Mouse (Mus musculus) ES-E14 (cell line): ENCODE results near the gene Yipf2. TPM values are rescaled to one million over a fixed set of nuclear protein-coding genes. Genes with fewer than 3 reads are reported as not detected.

ENCODE experiments used
- DNase-seq: peaks from one replicate; pipeline ENCODE4 v3.0.0-alpha.2; 2013; ENCODE audit warnings: low read depth, low spot score
- H3K27ac ChIP-seq: 2 replicates; pipeline ENCODE4 v1.5.1; 2012; ENCODE audit warnings: low read depth, mild to moderate bottlenecking, low read length, moderate library complexity, mixed read lengths; ENCODE audit not compliant: poor library complexity, insufficient read depth, severe bottlenecking
- H3K36me3 ChIP-seq: 2 replicates; pipeline ENCODE4 v1.6.1; 2012; ENCODE audit warnings: mild to moderate bottlenecking, low read length, moderate library complexity, mixed read lengths; ENCODE audit not compliant: control insufficient read depth, poor library complexity, insufficient read depth, severe bottlenecking
- H3K4me1 ChIP-seq, 2 experiments: fragments of 150-350 bp in 1 of 2; sonication (generic) in 1 of 2; 2 replicates each; pipeline ENCODE4 v1.6.1; 2012; ENCODE audit warnings: low read length in 2 of 2, mild to moderate bottlenecking in 1 of 2, mixed read lengths in 1 of 2; ENCODE audit not compliant: control insufficient read depth in 2 of 2, insufficient read depth in 2 of 2, poor library complexity in 1 of 2
- H3K4me3 ChIP-seq, 2 experiments: fragments of 150-350 bp in 1 of 2; sonication (generic) in 1 of 2; 2 replicates each; pipeline ENCODE4 v1.5.1; 2012; ENCODE audit warnings: low read length in 2 of 2, low read depth in 1 of 2, mild to moderate bottlenecking in 1 of 2, mixed read lengths in 1 of 2; ENCODE audit not compliant: insufficient read depth in 1 of 2, poor library complexity in 1 of 2, severe bottlenecking in 1 of 2
- H3K9ac ChIP-seq: 2 replicates; pipeline ENCODE4 v1.6.1; 2012; ENCODE audit warnings: low read depth, mild to moderate bottlenecking, low read length, mixed read lengths; ENCODE audit not compliant: poor library complexity, insufficient read depth, severe bottlenecking
- H3K9me3 ChIP-seq: fragments of 150-350 bp; sonication (generic); 2 replicates; pipeline ENCODE4 v1.6.1; 2012; ENCODE audit warnings: low read depth, mild to moderate bottlenecking, low read length; ENCODE audit not compliant: control insufficient read depth, insufficient read depth
- CHD2 ChIP-seq: IDR thresholded peaks from 2 replicates; pipeline ENCODE4 v1.6.1; 2014; ENCODE audit warnings: mild to moderate bottlenecking, low read depth, low read length, inconsistent platforms
- HCFC1 ChIP-seq: IDR thresholded peaks from 2 replicates; pipeline ENCODE4 v1.6.1; 2012; ENCODE audit warnings: low read length, inconsistent platforms, borderline replicate concordance; ENCODE audit not compliant: insufficient read depth
- MAFK ChIP-seq: IDR thresholded peaks from 2 replicates; pipeline ENCODE4 v1.6.1; 2014; ENCODE audit warnings: mild to moderate bottlenecking, low read depth, low read length, inconsistent platforms; ENCODE audit not compliant: insufficient read depth
- ZC3H11A ChIP-seq: IDR thresholded peaks from 2 replicates; pipeline ENCODE4 v1.6.1; 2012; ENCODE audit warnings: low read depth, mild to moderate bottlenecking, inconsistent platforms, low read length, borderline replicate concordance
- ZNF384 ChIP-seq: IDR thresholded peaks from 2 replicates; pipeline ENCODE4 v1.6.1; 2012; ENCODE audit warnings: low read depth, low read length, inconsistent platforms
- in situ Hi-C, 2 experiments: fragments of 600-800 bp; cut with MboI; formaldehyde crosslinking; loops; one replicate each; pipeline ENCODE4 v1.15.1; 2025; ENCODE audit warnings: low sequenced_read_pairs in 2 of 2, inconsistent platforms in 1 of 2; ENCODE audit not compliant: unreplicated experiment in 2 of 2
- total RNA-seq: library from RNA; depleted of rRNA; stranded (reverse); fragments of 300-350 nt; gene quantifications from 2 replicates; pipeline ENCODE4 v1.2.3, GENCODE M21; 2012

Gene Yipf2
- total RNA-seq, 1 experiment, result 22.8 TPM

DNA sequence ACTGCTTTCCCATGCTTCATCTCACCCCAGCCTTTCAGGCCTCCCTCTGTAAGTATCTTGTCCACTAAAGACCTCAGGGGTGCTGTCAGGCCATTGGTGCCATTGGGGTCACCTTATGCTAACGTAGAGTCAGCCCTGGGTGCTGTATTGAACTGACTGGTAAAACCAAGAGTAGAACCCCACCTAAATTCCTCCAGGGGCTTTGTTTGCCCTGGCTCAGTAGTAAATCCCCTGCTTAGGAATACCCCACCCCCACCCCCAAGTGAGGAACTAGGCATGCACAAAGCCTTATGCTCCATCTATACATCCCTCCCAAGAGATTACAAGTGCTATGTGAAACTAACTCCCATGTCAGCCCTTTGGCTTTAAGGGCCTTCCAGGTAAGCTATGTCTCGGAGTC is 35.1 kb downstream of the Yipf2 start:
- Histone ChIP-seq H3K9ac (no peak overlapping the region), H3K27ac (peak overlapping the region; percentile 71), H3K4me1 (peaks cover 17 to 34% of the 10 kb centered on the region in 2 experiments), H3K36me3 (peaks cover 17% of the 10 kb centered on the region; the same call in 1 of the 2 replicates), H3K4me3 (no peak overlapping the region), H3K9me3 (no peaks in the 10 kb centered on the region)
- in situ Hi-C loops, result no loop called here
- no peak for TF ChIP-seq MAFK
- no peak for TF ChIP-seq HCFC1
- TF ChIP-seq ZNF384, result no peak
- TF ChIP-seq ZC3H11A, result no peak
- TF ChIP-seq CHD2, result no peak
- no peak for DNase-seq

DNA sequence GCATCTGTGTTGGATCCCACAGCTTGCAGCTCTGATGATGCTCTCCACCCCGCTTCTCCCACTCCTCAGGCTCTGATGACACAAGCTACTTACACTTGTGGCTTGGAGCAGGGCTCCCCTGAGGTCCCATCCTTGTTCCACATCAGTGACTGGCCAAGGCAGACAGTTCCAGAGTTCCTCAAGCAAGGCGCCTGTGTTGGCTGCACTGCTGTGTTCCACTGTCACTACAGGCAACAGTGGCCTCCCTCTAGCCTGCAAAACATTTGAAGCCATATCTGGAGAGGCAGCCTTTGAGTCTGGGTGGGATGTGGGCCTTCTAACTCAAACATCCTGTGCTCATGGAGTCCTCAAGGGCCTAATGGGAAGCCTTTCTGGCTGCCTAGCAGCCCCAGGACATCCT is 35.6 kb downstream of the Yipf2 start:
- Histone ChIP-seq H3K4me1 (peaks cover 17 to 34% of the 10 kb centered on the region in 2 experiments), H3K9me3 (no peaks in the 10 kb centered on the region), H3K36me3 (peaks cover 17% of the 10 kb centered on the region; the same call in 1 of the 2 replicates), H3K9ac (no peak overlapping the region), H3K27ac (peak overlapping the region; percentile 71), H3K4me3 (no peak overlapping the region)
- no peak for DNase-seq
- in situ Hi-C loops, result no loop called here
- TF ChIP-seq CHD2, result no peak
- TF ChIP-seq MAFK, result no peak
- no peak for TF ChIP-seq ZNF384
- TF ChIP-seq HCFC1, result no peak
- no peak for TF ChIP-seq ZC3H11A

DNA sequence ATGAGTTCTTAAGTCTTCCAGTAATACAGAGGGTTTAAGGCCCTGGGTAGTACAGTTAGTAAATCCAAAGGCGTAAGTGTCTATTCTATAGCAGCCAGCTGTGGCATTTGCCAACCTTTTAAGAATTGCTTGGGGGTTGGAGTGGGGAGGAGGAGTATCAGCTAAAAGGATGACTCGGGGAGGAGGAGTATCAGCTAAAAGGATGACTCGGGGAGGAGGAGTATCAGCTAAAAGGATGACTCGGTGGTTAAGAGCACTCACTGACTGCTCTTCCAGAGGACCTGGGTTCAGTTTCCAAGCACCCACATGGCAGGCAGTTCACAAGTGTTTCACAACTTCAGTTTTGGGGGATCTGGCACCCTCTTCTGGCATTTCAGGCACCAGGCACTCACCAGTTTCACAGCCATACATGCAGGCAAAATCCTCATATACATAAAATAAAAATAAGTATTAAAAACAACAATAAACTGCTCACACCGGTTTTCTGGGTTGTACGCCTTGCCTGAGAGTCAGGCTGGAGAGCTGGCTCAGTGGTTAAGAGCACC is 37.4 kb downstream of the Yipf2 start:
- Histone ChIP-seq H3K27ac (no peak overlapping the region), H3K4me3 (no peak overlapping the region), H3K9me3 (no peaks in the 10 kb centered on the region), H3K36me3 (peaks cover 19% of the 10 kb centered on the region), H3K4me1 (peaks cover 17 to 37% of the 10 kb centered on the region in 2 experiments), H3K9ac (no peak overlapping the region)
- TF ChIP-seq CHD2 (no peak), ZC3H11A (no peak), MAFK (no peak), ZNF384 (no peak), HCFC1 (no peak)
- in situ Hi-C loops, result no loop called here
- DNase-seq, result no peak

DNA sequence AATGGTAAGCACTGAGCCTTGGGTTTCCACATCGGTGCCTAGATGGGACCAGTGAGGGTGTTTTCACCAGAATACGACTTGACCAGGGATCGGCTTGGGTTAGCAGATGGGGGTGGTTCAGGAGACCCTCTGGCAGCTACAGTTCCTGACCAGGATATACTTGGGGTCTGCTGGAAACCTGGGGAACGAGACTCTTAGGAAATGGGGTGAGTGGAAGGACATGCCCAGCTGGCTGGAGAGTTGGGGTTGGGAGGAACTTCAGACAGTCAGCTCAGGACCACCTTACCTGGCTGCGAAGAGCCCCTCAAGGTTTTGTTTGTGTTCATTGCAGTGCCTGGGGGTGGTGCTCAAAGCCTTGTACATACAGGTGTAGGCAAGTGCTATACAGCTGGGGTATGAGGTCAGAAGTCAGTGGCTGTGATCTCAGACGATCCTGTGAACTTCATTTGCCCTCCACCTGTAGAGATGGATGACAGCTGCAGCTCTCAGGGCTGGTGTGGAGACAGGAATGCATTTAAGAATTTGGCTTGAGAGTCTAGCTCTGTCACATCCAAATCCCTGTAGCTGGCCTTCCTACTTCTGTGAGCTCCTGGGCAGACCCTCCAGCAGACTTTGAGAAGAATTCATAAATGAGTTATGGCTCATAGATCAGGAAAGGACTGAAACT is 38.9 kb downstream of the Yipf2 start:
- no peak for DNase-seq
- H3K27ac ChIP-seq, result no peak overlapping the region
- no peak overlapping the region for H3K9ac ChIP-seq
- in situ Hi-C loops, result no loop called here
- no peaks in the 10 kb centered on the region for H3K9me3 ChIP-seq
- TF ChIP-seq HCFC1 (no peak), CHD2 (no peak), ZC3H11A (no peak), MAFK (no peak), ZNF384 (no peak)
- H3K4me3 ChIP-seq, result no peak overlapping the region
- H3K4me1 ChIP-seq, result peaks cover 17 to 33% of the 10 kb centered on the region in 2 experiments
- H3K36me3 ChIP-seq, result peaks cover 19% of the 10 kb centered on the region
